Mouse (Mus musculus) frontal cortex, postnatal 14 days (tissue): ENCODE measurements around the gene Fam234b.

Experiments used
- DNase-seq, 2 experiments: peaks; one replicate each; pipeline ENCODE4 v3.0.0; 2022; ENCODE audit warnings: low spot score in 2 of 2

Fam234b gene

DNA sequence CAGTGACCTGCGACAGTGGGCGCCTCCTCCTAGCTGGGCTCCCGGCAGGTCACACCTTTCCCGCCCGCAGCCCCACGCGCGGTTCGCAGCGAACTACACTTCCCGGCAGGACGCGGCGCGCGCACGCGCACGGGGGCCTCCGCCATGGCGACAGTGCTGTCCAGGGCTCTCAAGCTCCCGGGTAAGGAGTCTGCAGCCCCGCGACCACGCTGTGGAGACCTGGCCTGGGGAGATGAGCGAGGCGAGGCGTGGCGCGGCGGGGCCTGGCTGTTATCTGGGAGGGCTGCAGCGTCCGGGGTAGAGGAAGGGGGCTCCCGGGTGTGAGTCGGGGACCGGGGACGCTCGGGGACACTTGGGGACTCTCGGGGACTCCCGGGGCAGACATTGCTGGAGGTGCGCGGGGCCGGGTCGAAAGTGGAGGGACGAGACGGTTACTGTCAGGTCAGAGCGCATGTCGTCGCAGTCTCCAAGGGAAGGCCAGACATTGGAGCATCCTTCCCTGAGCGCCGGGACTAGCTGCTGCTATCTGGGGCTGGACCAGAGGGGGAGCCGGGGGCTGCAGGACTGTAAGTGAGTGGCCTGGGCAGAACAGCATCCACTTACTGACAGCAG is at the start of gene Fam234b, which contains the start of gene Hebp1:
Gene Fam234b (plus strand): TSS at position 57 of the 612 bp plus-strand sequence.
Gene Hebp1 (minus strand): TSS at position 102 of the 612 bp plus-strand sequence.
- peak; percentile 63 to 79 for DNase-seq

DNA sequence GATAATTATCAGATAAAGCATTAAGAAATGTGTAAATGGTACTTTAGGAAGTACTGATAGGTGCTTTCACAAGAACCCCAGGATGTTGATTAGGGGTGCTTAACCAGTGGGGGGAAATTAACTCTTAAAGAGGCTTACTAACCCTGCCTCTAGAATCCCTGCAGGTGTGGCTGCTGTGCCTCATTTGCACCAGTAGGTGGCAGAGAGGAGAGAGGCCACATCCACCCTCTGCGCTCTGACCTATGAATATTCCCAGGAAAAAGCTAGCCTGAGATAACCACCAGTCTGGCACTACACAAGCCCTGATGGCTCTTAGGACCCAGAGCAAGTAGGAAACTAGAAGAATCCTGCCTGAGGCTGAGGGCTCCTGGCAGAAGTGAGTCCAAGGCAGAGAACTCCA is 49.3 kb upstream of the Fam234b start:
- DNase-seq, result no peak

DNA sequence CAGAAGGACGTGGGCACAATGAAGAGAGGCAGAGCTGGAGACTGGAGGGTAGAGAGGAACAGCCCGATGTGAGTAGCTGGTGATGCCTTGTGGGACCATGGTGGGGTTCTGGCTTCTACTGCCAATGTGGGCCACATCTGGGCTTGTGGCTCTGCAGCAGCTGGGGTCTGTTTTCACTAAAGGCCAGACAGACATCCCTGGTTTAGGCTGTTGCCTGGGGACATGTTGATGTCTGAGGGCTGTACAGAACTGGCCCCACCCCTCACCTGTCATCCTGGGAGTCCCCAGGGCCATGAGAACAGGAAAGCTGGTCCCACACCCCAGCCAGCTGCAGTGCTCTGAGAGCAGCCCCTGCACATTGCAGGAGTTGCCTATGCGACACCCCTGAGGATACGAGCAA is 48.6 kb upstream of the Fam234b start:
- no peak for DNase-seq

DNA sequence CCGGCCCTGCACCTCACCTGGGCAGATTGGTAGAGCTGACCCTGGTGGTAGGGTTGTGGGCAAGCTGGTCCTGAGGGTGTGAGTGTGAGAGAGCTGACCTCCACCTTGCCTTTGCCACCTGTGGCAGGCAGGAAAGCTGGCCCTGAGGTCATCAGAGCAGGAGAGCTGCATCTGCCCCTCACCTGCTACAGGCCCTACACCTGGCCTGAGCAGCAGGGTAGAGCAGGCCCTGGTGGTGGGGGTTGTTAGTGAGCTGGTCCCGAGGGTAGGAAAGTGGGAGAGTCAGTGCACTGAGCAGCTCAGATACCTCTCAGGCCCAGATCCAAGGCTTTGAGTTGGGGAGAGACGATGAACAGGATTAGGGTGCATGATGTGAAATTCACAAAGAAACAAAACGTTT is 48.1 kb upstream of the Fam234b start:
- no peak for DNase-seq

DNA sequence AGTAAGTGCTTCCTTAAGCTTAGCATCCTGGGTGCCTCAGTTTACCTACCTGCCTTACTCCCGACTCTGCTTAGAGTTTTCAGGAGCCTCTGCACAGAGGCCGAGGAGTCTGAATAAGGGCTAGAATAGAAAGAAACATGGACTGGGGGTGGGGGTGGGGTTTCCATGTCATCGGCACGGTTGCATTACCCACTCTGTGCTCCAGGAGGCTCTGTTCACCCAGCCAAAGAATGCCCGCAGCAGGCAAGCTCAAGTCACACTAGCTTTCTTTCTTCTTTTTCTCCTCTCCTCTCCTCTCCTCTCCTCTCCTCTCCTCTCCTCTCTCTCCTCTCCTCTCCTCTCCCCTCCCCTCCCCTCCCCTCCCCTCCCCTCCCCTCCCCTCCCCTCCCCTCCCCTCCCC is 47.5 kb upstream of the Fam234b start:
- DNase-seq, result no peak

DNA sequence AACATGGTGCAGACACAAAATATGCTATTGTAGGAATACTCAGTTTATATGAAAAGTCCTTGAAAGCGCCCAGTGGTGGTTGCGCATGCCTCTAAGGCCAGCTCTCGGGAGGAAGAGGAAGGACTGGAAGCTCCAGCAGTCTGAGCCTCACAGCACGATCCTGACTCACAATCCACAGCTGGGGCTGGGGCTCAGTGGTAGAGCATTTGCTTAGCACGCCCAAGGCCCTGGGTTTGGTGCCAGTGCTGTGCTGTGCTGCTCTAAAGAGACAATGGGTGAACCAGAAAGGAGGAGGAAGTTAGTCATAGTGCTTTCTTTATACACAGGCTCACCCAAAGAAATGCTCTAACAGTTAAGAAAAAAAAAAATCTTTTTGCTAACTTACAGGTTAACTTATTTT is 44.1 kb upstream of the Fam234b start:
- DNase-seq, result no peak

DNA sequence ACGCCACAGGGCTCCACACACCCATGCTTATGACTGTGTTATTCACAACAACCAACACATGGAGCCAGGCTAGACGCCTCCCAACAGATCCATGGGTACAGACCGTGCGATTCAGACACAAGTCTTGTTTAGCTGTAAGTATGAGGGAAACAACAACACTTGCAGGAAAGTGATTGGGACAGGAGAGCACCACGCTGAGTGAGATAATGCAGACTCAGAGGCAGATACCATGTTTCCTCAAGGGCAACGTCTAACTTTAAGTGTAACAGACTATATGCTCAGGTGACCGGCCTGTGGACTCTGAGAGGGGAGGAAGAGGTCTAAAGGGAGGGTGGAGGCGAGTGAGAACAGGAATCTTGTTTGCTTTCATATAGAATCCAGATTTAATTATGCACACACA is 41.2 kb upstream of the Fam234b start:
- no peak for DNase-seq

DNA sequence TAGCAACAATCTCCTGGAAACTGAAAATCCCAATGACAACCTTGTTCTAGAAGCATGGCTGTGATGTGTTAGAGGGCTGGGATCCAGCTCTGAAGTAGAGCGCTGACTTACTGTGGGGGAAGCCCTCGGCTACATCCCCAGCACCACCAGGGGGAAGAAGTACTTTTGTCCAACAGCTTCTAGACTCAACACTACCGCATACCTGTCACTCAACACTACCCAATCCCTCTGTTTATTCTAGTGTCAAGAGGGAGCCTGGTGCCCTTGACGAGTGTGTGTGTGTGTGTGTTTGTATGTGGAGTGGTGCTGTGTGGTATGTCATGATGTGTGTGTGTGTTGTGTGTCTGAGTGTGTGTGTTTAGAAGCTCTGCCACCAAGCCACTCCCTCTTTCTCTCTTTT is 40.3 kb upstream of the Fam234b start:
- no peak for DNase-seq

DNA sequence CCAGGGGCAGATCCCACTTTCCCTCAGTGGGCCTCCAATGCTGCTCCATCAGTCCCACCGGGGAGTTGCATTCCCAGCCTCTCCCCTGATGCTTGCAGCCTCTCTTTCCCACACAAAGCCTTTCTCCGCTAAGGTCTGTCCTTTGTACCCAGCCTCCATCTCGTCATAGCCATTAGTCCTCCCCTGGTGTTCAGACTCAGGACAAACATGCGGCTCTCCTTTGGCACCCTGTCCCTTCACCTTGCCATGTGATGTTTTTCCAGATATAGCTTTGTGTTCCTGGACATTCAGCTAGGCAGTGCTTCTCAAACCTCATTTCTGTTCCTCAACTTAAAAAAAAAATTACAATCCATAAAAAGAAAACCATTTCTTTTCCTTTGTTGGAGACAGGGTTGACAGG is 39.3 kb upstream of the Fam234b start:
- no peak for DNase-seq

DNA sequence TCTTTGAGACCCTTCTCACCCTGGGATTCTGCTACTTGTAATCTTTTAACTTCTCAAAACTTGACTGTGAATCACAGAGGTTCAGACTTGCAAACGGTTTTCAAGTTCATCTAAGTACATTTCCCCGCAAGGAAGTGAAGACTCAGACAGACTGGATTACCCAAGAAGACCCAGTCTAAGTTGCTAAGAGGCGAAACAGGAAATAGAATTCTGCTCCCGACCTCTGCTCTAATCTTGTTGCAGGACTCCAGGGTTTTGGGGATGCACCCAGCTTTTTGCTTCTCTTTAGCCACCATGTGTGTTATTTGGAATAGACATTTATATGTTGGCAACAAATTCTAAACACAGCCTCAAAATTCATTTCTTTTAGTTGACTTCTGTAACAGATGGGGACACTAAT is 36.4 kb upstream of the Fam234b start:
- DNase-seq, result no peak

DNA sequence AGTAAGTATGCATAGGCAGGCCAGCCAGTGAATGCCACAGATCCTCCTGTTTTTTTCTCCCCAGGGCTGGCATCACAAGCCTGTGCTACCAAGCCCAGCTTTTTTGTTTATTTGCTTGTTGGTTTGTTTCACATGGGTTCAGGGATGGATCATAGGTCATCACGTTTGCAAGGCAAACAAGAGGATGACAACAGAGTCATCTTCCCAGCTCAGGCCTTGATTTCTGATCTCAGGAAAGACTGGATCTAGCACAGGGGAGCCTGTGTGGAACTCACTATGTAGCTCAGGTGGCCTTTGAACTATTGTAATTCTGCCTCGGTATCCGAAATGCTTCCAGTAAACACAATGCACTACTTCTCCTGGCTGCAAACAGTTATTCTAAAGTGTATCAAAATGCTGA is 35.5 kb upstream of the Fam234b start:
- DNase-seq, result no peak

DNA sequence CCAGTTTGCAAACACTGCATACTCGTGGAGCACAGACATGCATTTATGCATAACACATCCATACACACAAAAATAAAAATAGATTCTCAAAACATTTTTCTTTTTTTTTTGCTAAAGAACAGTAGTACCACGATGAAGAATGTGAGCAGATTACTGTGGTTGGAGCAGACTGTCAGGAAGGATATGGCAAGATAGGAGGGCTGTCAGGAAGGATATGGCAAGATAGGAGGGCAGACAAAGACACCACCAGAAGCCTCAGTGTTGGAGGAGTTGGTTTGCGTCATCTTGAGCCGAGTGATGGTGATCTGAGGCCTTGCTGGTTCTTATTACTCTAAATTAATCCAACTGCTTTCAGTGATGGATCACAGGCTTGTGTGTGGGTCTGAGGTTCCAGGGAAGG is 34.9 kb upstream of the Fam234b start:
- no peak for DNase-seq

DNA sequence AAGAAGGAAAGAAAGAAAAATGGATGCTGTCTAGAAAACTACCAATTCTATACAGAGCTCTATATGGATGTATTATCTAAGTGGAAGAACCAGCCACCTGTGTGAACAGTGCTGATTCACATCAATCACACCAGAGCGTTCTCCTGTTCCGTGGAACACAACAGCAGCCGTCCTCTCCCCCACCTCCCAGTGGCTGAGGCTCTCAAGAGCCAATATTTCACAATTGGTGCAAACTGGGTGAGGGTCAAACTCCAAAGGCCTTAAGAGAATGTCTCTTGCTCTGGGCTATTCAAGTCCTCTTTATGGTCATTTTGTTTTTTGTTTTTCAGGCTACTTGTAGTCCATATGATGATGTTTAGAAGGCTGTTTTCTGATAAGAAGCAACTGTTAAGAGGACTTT is 32.6 kb upstream of the Fam234b start:
- DNase-seq, result no peak

DNA sequence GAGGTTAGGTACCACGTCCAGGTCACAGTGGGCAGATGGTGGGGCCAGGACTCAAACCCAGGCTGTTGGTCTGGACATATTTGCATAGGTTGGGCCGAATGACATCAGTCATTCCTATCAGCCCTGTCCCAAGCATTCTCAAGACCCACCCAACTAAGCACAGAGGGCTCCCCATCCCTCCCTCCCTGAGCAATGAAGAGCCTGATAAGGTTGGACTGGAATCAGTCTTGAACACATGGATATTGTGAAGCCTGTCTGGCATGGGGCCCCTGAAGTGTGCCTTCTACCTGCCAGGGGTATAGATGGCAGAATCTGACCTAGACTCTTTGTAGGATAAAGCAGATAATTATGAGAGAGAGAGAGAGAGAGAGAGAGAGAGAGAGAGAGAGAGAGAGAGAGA is 32.1 kb upstream of the Fam234b start:
- DNase-seq, result no peak

DNA sequence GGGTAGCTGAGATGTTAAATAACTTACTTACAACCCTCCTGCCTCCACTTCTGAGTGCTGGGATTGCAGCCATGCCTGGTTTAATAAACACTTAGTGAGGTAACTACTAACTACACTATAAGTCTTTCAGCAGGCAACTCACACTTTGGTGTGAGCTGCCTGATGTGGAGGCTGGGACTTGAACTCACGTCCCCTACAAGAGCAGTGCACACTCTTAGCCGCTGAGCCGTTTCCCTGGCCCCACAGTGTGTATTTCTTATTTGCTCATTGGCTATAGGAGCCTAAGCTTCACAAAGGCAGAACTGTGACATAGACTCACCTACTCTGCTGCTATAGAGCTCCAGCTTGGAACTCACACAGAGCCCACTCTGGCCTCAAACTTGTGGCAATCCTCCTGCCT is 31.5 kb upstream of the Fam234b start:
- no peak for DNase-seq

DNA sequence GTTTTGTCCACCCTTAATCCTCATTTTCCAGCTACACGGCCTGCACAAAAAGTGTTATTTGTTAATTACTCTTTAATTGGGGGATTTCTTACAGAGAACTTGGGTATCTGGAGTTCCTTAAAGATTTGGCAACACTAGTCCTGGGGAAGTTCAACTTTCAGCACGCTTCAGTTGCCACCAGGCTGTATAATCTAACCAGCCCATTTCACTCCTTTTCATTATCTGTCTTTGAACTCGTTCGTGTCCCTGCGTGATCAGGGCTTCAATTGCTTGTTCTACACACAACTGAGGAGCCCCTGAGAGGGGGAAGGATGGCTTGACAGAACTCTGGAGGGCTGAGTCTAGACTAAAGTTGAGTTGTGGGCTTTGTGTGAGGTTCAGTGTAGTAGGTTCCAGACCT is 31.1 kb upstream of the Fam234b start:
- DNase-seq, result no peak

DNA sequence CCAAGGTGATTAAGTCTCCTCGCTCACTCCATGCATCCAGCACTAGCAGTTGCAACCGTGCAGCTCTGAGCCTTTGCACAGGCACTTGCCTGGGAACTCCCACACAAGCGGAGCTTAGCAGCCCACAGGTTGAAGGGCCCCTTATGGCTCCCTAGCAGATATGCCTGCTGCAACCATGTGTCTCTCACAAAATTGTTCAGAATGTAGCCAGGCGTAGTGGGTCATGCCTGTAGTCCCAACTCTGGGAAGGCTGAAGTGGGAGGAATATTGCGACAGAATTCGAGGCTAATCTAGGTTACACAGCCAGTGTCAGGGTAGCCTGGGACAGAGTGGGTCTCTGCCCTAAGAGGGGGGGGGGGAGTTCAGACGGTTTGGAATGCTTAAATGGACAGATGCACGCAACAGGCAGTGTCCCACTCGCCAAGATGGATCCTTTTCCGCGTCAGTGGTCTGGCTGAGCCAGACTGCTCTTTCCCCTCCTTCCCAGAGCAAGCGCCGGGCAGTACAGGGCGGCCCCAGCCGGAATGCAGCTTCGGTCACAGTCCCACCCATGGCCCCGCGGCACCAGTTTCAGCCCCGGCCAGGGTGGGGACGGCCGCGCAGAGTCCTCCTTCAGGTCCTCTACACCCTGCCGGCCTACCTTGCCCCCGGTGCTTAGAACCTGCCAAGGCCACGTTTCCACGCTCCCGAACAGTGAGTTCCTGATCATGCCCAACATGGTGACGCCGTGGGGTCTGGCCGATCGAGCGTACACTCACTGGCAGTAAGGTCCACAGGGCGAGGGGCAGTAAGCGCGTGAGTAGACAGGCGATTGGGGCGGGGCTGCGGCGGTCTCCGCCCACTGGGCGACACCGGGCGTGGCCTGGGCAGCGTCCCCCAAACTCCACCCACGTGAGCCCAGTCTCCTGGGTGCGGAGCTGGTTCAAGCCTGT is 30.1 kb upstream of the Fam234b start:
- DNase-seq, result peak; percentile 51 to 61

DNA sequence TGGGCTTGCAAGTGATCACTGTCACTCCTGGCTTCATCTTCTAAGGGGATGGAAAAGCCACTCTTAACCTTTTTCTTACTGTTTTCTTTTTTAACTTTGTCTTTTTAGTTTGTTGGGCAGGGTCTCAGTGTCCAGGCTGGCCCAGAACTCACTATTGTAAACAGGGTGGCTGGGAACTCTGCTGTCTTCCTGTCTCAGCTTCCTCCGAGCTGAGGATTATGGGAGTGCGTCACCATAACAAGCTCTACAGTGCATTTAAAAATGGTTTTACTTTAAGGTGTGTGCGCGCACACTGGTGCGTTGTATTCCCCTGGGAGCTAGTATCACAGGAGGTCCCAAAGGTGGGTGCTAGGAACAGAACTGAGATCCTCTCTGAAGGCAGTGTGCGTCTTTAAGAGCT is 29.3 kb upstream of the Fam234b start:
- DNase-seq, result no peak

DNA sequence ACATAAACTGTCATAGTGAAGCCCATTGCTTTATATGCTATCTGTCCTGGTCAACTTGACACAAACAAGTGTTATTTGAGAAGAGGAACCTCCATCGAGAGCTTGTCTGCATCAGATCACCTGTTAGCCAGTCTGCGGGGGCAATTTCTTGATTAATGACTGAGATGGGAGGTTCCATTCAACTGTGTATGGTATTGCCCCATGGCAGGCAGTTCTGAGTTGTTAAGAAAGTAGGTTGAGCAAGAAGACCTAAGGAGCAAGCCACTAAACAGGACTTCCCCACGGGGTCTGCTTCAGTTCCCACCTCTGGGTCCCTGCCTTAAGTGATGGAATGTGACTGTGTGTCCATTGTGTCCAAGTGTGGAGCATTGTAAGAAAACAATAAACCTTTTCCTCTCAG is 28.5 kb upstream of the Fam234b start:
- DNase-seq, result no peak

DNA sequence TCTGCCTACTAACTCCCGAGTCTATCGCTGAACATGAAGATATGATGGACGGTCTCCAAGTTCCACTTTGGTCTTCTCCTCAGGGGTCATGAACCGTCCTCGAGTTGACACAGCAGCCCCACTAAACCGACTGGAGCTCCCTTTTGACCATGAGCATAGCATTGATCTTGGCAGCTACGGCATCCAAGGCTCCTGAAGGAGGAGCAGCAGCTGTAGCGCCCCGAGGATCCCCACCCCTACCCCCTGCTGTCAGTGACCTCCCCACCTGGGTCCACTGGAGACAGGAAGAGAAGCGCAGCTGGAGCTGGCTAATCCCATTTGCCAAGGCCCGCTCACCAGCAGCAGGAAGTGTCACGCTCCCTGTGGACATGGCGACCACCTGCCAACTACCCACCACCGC is 26.0 kb upstream of the Fam234b start:
- DNase-seq, result no peak

DNA sequence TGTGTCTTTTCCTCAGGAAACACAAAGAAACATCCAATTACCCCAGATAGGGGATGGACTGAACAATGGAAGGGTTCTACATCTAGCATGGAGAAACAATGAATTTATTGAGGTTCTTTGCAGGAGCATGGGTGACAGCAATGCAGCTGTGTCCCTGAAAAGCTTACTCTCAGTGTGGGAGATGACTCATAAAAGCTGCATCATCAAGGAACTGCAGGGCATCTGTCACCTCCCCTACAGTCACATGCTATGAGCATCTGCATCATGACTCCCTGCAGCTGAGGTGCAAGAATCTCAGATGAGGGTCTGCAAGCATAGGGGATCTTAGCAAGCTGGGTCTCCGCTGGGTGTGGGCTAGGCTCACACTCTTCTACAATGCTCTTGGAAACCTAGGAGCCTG is 22.8 kb upstream of the Fam234b start:
- DNase-seq, result no peak

DNA sequence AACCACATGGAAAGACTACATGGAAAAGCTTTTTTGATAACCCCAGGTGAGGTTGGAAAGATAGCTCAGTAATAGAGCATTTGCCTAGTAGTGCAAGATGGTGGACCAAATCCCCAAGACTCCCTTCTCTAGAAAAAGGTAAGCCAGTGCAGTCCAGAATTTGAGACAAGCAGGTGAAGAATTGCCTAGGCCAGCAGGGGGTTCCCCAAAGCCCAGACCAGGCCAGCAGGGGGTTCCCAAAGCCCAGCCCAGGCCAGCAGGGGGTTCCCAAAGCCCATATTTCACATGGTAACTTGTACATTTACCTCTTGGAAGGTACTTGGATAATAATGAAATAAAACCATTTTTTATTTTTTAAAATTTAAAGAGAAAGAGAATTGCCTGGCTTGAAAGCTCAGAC is 20.5 kb upstream of the Fam234b start:
- DNase-seq, result no peak

DNA sequence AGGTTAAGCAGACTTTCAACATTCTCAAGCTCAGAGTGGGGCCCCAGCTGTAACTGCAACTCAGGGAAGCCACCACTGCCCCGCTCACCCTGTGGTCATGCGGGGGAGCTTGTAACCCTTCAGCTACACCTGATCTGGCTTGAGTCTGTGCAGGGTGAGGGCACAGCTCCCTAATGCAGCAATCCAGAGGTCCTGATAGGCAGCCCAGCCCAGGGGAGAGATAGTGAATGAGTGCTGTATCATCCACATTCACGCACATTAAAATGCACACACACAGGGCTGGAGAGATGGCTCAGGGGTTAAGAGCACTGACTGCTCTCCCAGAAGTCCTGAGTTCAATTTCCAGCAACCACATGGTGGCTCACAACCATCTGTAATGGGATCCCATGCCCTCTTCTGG is 19.2 kb upstream of the Fam234b start:
- DNase-seq, result no peak
